Mouse (Mus musculus): ENCODE measurements around the gene Dcaf11. TPM values are rescaled to one million over a fixed set of nuclear protein-coding genes. Genes with fewer than 3 reads are reported as not detected.

Gene Dcaf11
- polyA plus RNA-seq, 1 experiment from 2014 or later, result 53.9 TPM

DNA sequence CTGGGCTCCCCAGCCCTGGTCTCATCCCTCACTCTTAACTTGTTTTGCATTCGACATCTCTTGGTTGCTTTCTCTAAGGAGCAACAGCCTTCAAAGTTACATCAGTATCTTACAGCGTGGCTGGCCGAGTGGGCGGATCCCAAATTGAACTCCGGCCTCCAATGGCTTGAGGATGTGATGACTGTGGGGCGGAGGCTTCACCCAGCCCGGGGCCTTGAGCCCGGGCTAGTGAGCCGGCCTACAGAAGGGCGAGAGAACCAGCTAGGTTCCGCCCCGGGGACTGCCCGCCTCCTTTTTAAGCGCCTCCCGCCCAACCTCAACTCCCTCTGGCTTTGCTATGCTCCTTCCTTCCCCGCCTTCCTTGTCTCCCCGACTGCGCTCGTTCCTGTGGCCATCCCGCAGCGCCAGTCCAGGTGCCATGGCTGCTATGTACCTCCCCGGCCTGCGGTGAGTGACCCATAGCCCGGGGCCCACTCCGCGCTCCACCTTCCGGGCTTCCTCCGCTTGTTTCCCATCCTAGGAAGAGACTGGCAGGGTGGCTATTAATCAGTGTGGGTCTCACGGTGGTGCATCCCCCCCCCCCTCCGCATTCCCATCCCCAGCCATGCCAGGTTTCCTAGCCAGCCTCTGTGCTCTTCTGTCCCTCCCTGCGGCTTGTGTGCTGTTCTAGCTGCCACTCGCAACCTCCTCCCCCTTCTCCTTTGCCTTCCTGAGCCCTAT lies 19.6 kb upstream of the Dcaf11 start, which contains the start of gene Pck2:
TSS of gene Pck2 (plus strand) at position 200 of the 720 bp plus-strand sequence.
- TF ChIP-seq CTCF (IDR thresholded peaks at IDR 0.05; ENCODE audit: low read depth), result no peak
- peak within 1 kb of the TSS; percentile 65 for H3K4me3 ChIP-seq (ENCODE audit: low read depth, low read length)
- no peaks in the 10 kb centered on the region for H3K27me3 ChIP-seq (ENCODE audit: insufficient read depth, low read length)
- no peaks in the 10 kb centered on the region for H3K9me3 ChIP-seq (ENCODE audit: low read depth, low read length)
- peak within 1 kb of the TSS; percentile 68 for H3K9ac ChIP-seq
- peak within 1 kb of the TSS; percentile 95 for H3K27ac ChIP-seq (ENCODE audit: low read depth)
- DNase-seq (peak; percentile 97), ATAC-seq (ENCODE audit: insufficient read depth) (peak; percentile 97)
- peak within 1 kb of the TSS; percentile 75 for H3K4me2 ChIP-seq
- WGBS, result under 1% methylated on average over 32 of the region's 32 CpGs
- peaks cover 30% of the 10 kb centered on the region for H3K36me3 ChIP-seq (ENCODE audit: insufficient read depth)
- H3K4me1 ChIP-seq (ENCODE audit: insufficient read depth), result peaks cover 4% of the 10 kb centered on the region; the same call in 1 of the 2 replicates

GRCm38 (mm10) chr14:55540787-55541321 lies 19.0 kb upstream of the Dcaf11 start:
- H3K9me3 ChIP-seq (ENCODE audit: low read depth, low read length), result no peaks in the 10 kb centered on the region
- peaks cover 4% of the 10 kb centered on the region; the same call in 1 of the 2 replicates for H3K4me1 ChIP-seq (ENCODE audit: insufficient read depth)
- 2% methylated on average over 10 of the region's 10 CpGs for WGBS
- DNase-seq (peak; percentile 90), ATAC-seq (ENCODE audit: insufficient read depth) (peak; percentile 55)
- peak overlapping the region; percentile 68 for H3K9ac ChIP-seq
- peak overlapping the region; percentile 95 for H3K27ac ChIP-seq (ENCODE audit: low read depth)
- no peak for TF ChIP-seq CTCF (IDR thresholded peaks at IDR 0.05; ENCODE audit: low read depth)
- no peaks in the 10 kb centered on the region for H3K27me3 ChIP-seq (ENCODE audit: insufficient read depth, low read length)
- H3K4me2 ChIP-seq, result peak overlapping the region; percentile 75
- peaks cover 36% of the 10 kb centered on the region for H3K36me3 ChIP-seq (ENCODE audit: insufficient read depth)
- H3K4me3 ChIP-seq (ENCODE audit: low read depth, low read length), result peak overlapping the region; percentile 65

- peaks cover 48% of the 10 kb centered on the region for H3K36me3 ChIP-seq (ENCODE audit: insufficient read depth)
- no peaks in the 10 kb centered on the region for H3K27me3 ChIP-seq (ENCODE audit: insufficient read depth, low read length)
- H3K4me1 ChIP-seq (ENCODE audit: insufficient read depth), result peaks cover 4% of the 10 kb centered on the region; the same call in 1 of the 2 replicates
- 92% methylated on average over 12 of the region's 12 CpGs for WGBS
- no peak overlapping the region for H3K27ac ChIP-seq (ENCODE audit: low read depth)
- DNase-seq, result no peak
- no peak overlapping the region for H3K4me3 ChIP-seq (ENCODE audit: low read depth, low read length)
- no peak for ATAC-seq (ENCODE audit: insufficient read depth)
- no peak overlapping the region for H3K4me2 ChIP-seq
- no peak overlapping the region for H3K9ac ChIP-seq
- no peak for TF ChIP-seq CTCF (IDR thresholded peaks at IDR 0.05; ENCODE audit: low read depth)
- H3K9me3 ChIP-seq (ENCODE audit: low read depth, low read length), result no peaks in the 10 kb centered on the region
Measured at GRCm38 (mm10) chr14:55542268-55542667, 17.5 kb upstream of the Dcaf11 start.

DNA sequence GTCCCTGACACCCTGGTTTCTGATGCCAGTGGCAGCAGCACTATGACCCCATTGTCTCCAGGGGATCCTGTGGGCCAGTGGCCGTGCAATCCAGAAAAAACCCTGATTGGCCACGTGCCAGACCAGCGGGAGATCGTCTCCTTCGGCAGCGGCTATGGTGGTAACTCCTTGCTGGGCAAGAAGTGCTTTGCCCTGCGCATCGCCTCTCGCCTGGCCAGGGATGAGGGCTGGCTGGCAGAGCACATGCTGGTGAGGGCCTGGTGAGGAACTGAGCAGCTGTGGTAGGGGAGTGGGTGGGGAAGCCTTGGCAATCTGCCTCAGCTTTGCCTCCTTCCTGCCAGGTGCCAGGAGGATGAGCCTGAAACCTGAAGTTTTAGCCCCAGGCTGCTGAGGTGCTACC lies 15.5 kb upstream of the Dcaf11 start:
- H3K27ac ChIP-seq (ENCODE audit: low read depth), result no peak overlapping the region
- peaks cover 4% of the 10 kb centered on the region; the same call in 1 of the 2 replicates for H3K4me1 ChIP-seq (ENCODE audit: insufficient read depth)
- ATAC-seq (ENCODE audit: insufficient read depth) (no peak), DNase-seq (no peak)
- no peak overlapping the region for H3K9ac ChIP-seq
- peaks cover 68% of the 10 kb centered on the region for H3K36me3 ChIP-seq (ENCODE audit: insufficient read depth)
- WGBS, result 73% methylated on average over 9 of the region's 9 CpGs
- no peaks in the 10 kb centered on the region for H3K9me3 ChIP-seq (ENCODE audit: low read depth, low read length)
- no peak overlapping the region for H3K4me2 ChIP-seq
- no peak overlapping the region for H3K4me3 ChIP-seq (ENCODE audit: low read depth, low read length)
- no peaks in the 10 kb centered on the region for H3K27me3 ChIP-seq (ENCODE audit: insufficient read depth, low read length)
- no peak for TF ChIP-seq CTCF (IDR thresholded peaks at IDR 0.05; ENCODE audit: low read depth)

DNA sequence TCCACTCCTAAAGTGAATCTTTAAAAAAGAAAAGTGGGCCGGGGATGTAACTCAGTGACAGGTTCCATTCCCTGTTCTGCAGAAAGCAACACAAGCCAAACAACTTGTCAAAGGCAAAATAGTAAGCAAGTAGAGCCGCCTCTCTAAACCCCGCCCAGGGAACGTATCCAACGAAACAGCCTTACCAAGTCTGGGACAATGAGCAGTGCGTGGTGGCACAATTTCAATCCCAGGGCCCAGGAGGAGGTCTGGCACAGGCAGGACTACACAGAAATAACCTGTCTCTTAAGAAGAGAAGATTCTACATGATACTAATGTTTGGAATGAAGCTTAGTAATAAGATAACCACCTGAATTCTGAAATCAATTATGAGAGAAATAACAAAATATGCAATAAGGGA lies 9.6 kb upstream of the Dcaf11 start:
- Histone ChIP-seq H3K9me3 (ENCODE audit: low read depth, low read length) (no peaks in the 10 kb centered on the region), H3K4me1 (ENCODE audit: insufficient read depth) (no peaks in the 10 kb centered on the region), H3K9ac (no peak overlapping the region), H3K27ac (ENCODE audit: low read depth) (no peak overlapping the region), H3K4me2 (no peak overlapping the region), H3K36me3 (ENCODE audit: insufficient read depth) (peaks cover 48% of the 10 kb centered on the region), H3K4me3 (ENCODE audit: low read depth, low read length) (no peak overlapping the region), H3K27me3 (ENCODE audit: insufficient read depth, low read length) (no peaks in the 10 kb centered on the region)
- DNase-seq (no peak), ATAC-seq (ENCODE audit: insufficient read depth) (no peak)
- no peak for TF ChIP-seq CTCF (IDR thresholded peaks at IDR 0.05; ENCODE audit: low read depth)
- WGBS, result 88% methylated on average over 6 of the region's 6 CpGs

- H3K27me3 ChIP-seq (ENCODE audit: insufficient read depth, low read length), result no peaks in the 10 kb centered on the region
- 59% methylated on average over 5 of the region's 5 CpGs for WGBS
- DNase-seq (no peak), ATAC-seq (ENCODE audit: insufficient read depth) (no peak)
- H3K9me3 ChIP-seq (ENCODE audit: low read depth, low read length), result no peaks in the 10 kb centered on the region
- no peak overlapping the region for H3K4me2 ChIP-seq
- TF ChIP-seq CTCF (IDR thresholded peaks at IDR 0.05; ENCODE audit: low read depth), result no peak
- no peak overlapping the region for H3K27ac ChIP-seq (ENCODE audit: low read depth)
- no peaks in the 10 kb centered on the region for H3K4me1 ChIP-seq (ENCODE audit: insufficient read depth)
- H3K36me3 ChIP-seq (ENCODE audit: insufficient read depth), result peaks cover 37% of the 10 kb centered on the region
- no peak overlapping the region for H3K9ac ChIP-seq
- H3K4me3 ChIP-seq (ENCODE audit: low read depth, low read length), result no peak overlapping the region
Measured at GRCm38 (mm10) chr14:55551347-55551746, 8.5 kb upstream of the Dcaf11 start.

DNA sequence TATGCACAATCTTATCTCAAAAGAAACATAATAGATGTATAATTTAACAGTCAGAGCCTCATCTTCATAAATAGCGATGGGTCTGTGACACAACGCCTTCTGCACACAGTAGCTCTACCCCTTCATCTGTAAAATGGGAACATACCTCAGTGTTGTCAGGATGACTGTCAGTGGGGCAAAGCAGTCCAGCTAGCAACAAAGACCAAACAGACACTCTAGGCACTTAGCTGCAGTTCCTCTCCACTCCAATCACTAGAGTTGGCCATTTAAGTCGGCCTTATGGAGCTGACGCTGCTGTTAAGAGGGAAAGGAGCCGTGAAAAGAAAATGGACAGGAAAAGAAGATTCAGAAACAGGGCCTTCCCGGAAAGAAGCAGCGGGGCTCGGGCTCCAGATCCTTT lies 8.0 kb upstream of the Dcaf11 start:
- H3K36me3 ChIP-seq (ENCODE audit: insufficient read depth), result peaks cover 34% of the 10 kb centered on the region
- no peak overlapping the region for H3K4me3 ChIP-seq (ENCODE audit: low read depth, low read length)
- H3K9ac ChIP-seq, result no peak overlapping the region
- DNase-seq (no peak), ATAC-seq (ENCODE audit: insufficient read depth) (no peak)
- no peaks in the 10 kb centered on the region for H3K27me3 ChIP-seq (ENCODE audit: insufficient read depth, low read length)
- H3K4me1 ChIP-seq (ENCODE audit: insufficient read depth), result no peaks in the 10 kb centered on the region
- no peak overlapping the region for H3K27ac ChIP-seq (ENCODE audit: low read depth)
- no peak for TF ChIP-seq CTCF (IDR thresholded peaks at IDR 0.05; ENCODE audit: low read depth)
- 87% methylated on average over 8 of the region's 8 CpGs for WGBS
- no peak overlapping the region for H3K4me2 ChIP-seq
- H3K9me3 ChIP-seq (ENCODE audit: low read depth, low read length), result no peaks in the 10 kb centered on the region
